Mouse (Mus musculus): Measurements from ENCODE around the gene Prim2. TPM values are rescaled to one million over a fixed set of nuclear protein-coding genes. Genes with fewer than 3 reads are reported as not detected.

Gene Prim2
- total and polyA plus RNA-seq, 3 experiments, result 24.9 to 237 (median 157) TPM

GRCm38 (mm10) chr1:33529543-33530232, 139.9 kb downstream of the Prim2 start:
- DNase-seq (ENCODE audit: low spot score), result no peak
- no peaks in the 10 kb centered on the region for H3K27me3 ChIP-seq (ENCODE audit: insufficient read depth, low read length)
- no peak overlapping the region for H3K4me3 ChIP-seq (ENCODE audit: low read depth, low read length)
- no peak; the same call in 1 of the 2 replicates for ATAC-seq (ENCODE audit: extremely low read depth, insufficient number of reproducible peaks, low FRiP score, poor library complexity, severe bottlenecking)
- no peaks in the 10 kb centered on the region for H3K9me3 ChIP-seq (replicated peaks)
- peaks cover 47% of the 10 kb centered on the region for H3K4me1 ChIP-seq (ENCODE audit: insufficient read depth, low read depth, low read length)
- TF ChIP-seq TAL1 (conservative IDR thresholded peaks at IDR 0.05; ENCODE audit: low read depth, low read length) (no peak), POLR2AphosphoS5 (IDR thresholded peaks at IDR 0.05; ENCODE audit: insufficient replicate concordance, low read depth, low read length) (no peak), GATA2 (IDR thresholded peaks at IDR 0.05; ENCODE audit: borderline replicate concordance, low read depth, low read length) (no peak)
- peaks cover 47% of the 10 kb centered on the region for H3K36me3 ChIP-seq (replicated peaks)

GRCm38 (mm10) chr1:33527352-33527863, 142.2 kb downstream of the Prim2 start:
- Histone ChIP-seq H3K9me3 (replicated peaks) (no peaks in the 10 kb centered on the region), H3K27me3 (ENCODE audit: insufficient read depth, low read length) (no peaks in the 10 kb centered on the region), H3K4me1 (ENCODE audit: insufficient read depth, low read depth, low read length) (peaks cover 41% of the 10 kb centered on the region), H3K4me3 (ENCODE audit: low read depth, low read length) (no peak overlapping the region), H3K36me3 (replicated peaks) (peaks cover 54% of the 10 kb centered on the region)
- ATAC-seq (ENCODE audit: extremely low read depth, insufficient number of reproducible peaks, low FRiP score, poor library complexity, severe bottlenecking) (no peak), DNase-seq (ENCODE audit: low spot score) (no peak)
- TF ChIP-seq GATA1 (IDR thresholded peaks at IDR 0.05; ENCODE audit: borderline replicate concordance, low read length), result no peak
- no peak for TF ChIP-seq CTCF (IDR thresholded peaks at IDR 0.05; ENCODE audit: low read depth, low read length)
- TF ChIP-seq TAL1 (conservative IDR thresholded peaks at IDR 0.05; ENCODE audit: low read depth, low read length), result no peak
- no peak for TF ChIP-seq GATA2 (IDR thresholded peaks at IDR 0.05; ENCODE audit: borderline replicate concordance, low read depth, low read length)
- TF ChIP-seq POLR2AphosphoS5 (IDR thresholded peaks at IDR 0.05; ENCODE audit: insufficient replicate concordance, low read depth, low read length), result no peak

GRCm38 (mm10) chr1:33523223-33523622, 146.4 kb downstream of the Prim2 start:
- H3K4me1 ChIP-seq (ENCODE audit: insufficient read depth, low read depth, low read length), result peaks cover 23% of the 10 kb centered on the region
- H3K4me3 ChIP-seq (ENCODE audit: low read depth, low read length), result no peak overlapping the region
- H3K36me3 ChIP-seq (replicated peaks), result peaks cover 51% of the 10 kb centered on the region
- no peaks in the 10 kb centered on the region for H3K27me3 ChIP-seq (ENCODE audit: insufficient read depth, low read length)
- DNase-seq (ENCODE audit: low spot score), result no peak
- no peak for ATAC-seq (ENCODE audit: extremely low read depth, insufficient number of reproducible peaks, low FRiP score, poor library complexity, severe bottlenecking)
- TF ChIP-seq GATA2 (IDR thresholded peaks at IDR 0.05; ENCODE audit: borderline replicate concordance, low read depth, low read length), result no peak
- TF ChIP-seq TAL1 (conservative IDR thresholded peaks at IDR 0.05; ENCODE audit: low read depth, low read length), result no peak
- no peak for TF ChIP-seq CTCF (IDR thresholded peaks at IDR 0.05; ENCODE audit: low read depth, low read length)
- TF ChIP-seq GATA1 (IDR thresholded peaks at IDR 0.05; ENCODE audit: borderline replicate concordance, low read length), result no peak
- TF ChIP-seq POLR2AphosphoS5 (IDR thresholded peaks at IDR 0.05; ENCODE audit: insufficient replicate concordance, low read depth, low read length), result no peak
- no peaks in the 10 kb centered on the region for H3K9me3 ChIP-seq (replicated peaks)

- Histone ChIP-seq H3K36me3 (replicated peaks) (peaks cover 54% of the 10 kb centered on the region), H3K4me1 (ENCODE audit: insufficient read depth, low read depth, low read length) (peaks cover 29% of the 10 kb centered on the region), H3K27me3 (ENCODE audit: insufficient read depth, low read length) (no peaks in the 10 kb centered on the region)
These were observed 154.5 kb downstream of the Prim2 start for GRCm38 (mm10) chr1:33515124-33515523.

GRCm38 (mm10) chr1:33511310-33511709, 158.3 kb downstream of the Prim2 start:
- no peak for ATAC-seq (ENCODE audit: extremely low read depth, insufficient number of reproducible peaks, low FRiP score, poor library complexity, severe bottlenecking)
- TF ChIP-seq CTCF (IDR thresholded peaks at IDR 0.05; ENCODE audit: low read depth, low read length) (no peak), GATA2 (IDR thresholded peaks at IDR 0.05; ENCODE audit: borderline replicate concordance, low read depth, low read length) (no peak), POLR2AphosphoS5 (IDR thresholded peaks at IDR 0.05; ENCODE audit: insufficient replicate concordance, low read depth, low read length) (no peak)
- H3K36me3 ChIP-seq (replicated peaks), result peaks cover 71% of the 10 kb centered on the region

More at GRCm38 (mm10) chr1:33515124-33515523, 154.5 kb downstream of the Prim2 start:
- Histone ChIP-seq H3K9me3 (replicated peaks) (no peaks in the 10 kb centered on the region), H3K4me3 (ENCODE audit: low read depth, low read length) (no peak overlapping the region)
- no peak for TF ChIP-seq CTCF (IDR thresholded peaks at IDR 0.05; ENCODE audit: low read depth, low read length)
- TF ChIP-seq TAL1 (conservative IDR thresholded peaks at IDR 0.05; ENCODE audit: low read depth, low read length), result no peak
- TF ChIP-seq POLR2AphosphoS5 (IDR thresholded peaks at IDR 0.05; ENCODE audit: insufficient replicate concordance, low read depth, low read length), result no peak
- no peak for TF ChIP-seq GATA2 (IDR thresholded peaks at IDR 0.05; ENCODE audit: borderline replicate concordance, low read depth, low read length)
- no peak for TF ChIP-seq GATA1 (IDR thresholded peaks at IDR 0.05; ENCODE audit: borderline replicate concordance, low read length)
- no peak for ATAC-seq (ENCODE audit: extremely low read depth, insufficient number of reproducible peaks, low FRiP score, poor library complexity, severe bottlenecking)
- no peak for DNase-seq (ENCODE audit: low spot score)

GRCm38 (mm10) chr1:33504371-33504770, 165.2 kb downstream of the Prim2 start:
- H3K4me3 ChIP-seq (ENCODE audit: low read depth, low read length), result no peak overlapping the region
- peaks cover 67% of the 10 kb centered on the region for H3K36me3 ChIP-seq (replicated peaks)
- H3K9me3 ChIP-seq (replicated peaks), result no peaks in the 10 kb centered on the region
- H3K27me3 ChIP-seq (ENCODE audit: insufficient read depth, low read length), result no peaks in the 10 kb centered on the region
- no peak for DNase-seq (ENCODE audit: low spot score)
- TF ChIP-seq CTCF (IDR thresholded peaks at IDR 0.05; ENCODE audit: low read depth, low read length) (no peak), TAL1 (conservative IDR thresholded peaks at IDR 0.05; ENCODE audit: low read depth, low read length) (no peak), GATA1 (IDR thresholded peaks at IDR 0.05; ENCODE audit: borderline replicate concordance, low read length) (no peak), POLR2AphosphoS5 (IDR thresholded peaks at IDR 0.05; ENCODE audit: insufficient replicate concordance, low read depth, low read length) (no peak), GATA2 (IDR thresholded peaks at IDR 0.05; ENCODE audit: borderline replicate concordance, low read depth, low read length) (no peak)
- ATAC-seq (ENCODE audit: extremely low read depth, insufficient number of reproducible peaks, low FRiP score, poor library complexity, severe bottlenecking), result no peak
- peaks cover 35% of the 10 kb centered on the region for H3K4me1 ChIP-seq (ENCODE audit: insufficient read depth, low read depth, low read length)

More at GRCm38 (mm10) chr1:33511310-33511709, 158.3 kb downstream of the Prim2 start:
- Histone ChIP-seq H3K4me3 (ENCODE audit: low read depth, low read length) (no peak overlapping the region), H3K9me3 (replicated peaks) (no peaks in the 10 kb centered on the region), H3K27me3 (ENCODE audit: insufficient read depth, low read length) (no peaks in the 10 kb centered on the region), H3K4me1 (ENCODE audit: insufficient read depth, low read depth, low read length) (peaks cover 26% of the 10 kb centered on the region)
- DNase-seq (ENCODE audit: low spot score), result no peak
